Mouse (Mus musculus) embryonic fibroblast, embryonic 13.5 days (primary cell): Measurements from ENCODE around the gene Pafah1b2.

Experiments used
- CTCF ChIP-seq: IDR thresholded peaks from 2 replicates; pipeline ENCODE4 v1.5.1; 2011; ENCODE audit warnings: mild to moderate bottlenecking, control low read depth, low read length, moderate library complexity, borderline replicate concordance; ENCODE audit not compliant: insufficient read depth
- POLR2A ChIP-seq: IDR thresholded peaks from 2 replicates; pipeline ENCODE4 v1.6.1; 2011; ENCODE audit warnings: low read depth, mild to moderate bottlenecking, control low read depth, low read length, moderate library complexity

GRCm38 (mm10) chr9:46049525-46049924, 37.0 kb upstream of the Pafah1b2 start:
- TF ChIP-seq POLR2A: no peak
- no peak for TF ChIP-seq CTCF
